ENCODE assay signal across 8 mouse cellular contexts in genomic region chr3:89458965-89459807, GRCm38 (mm10). TPM values are rescaled to one million over a fixed set of nuclear protein-coding genes. Genes with fewer than 3 reads are reported as not detected.
A peak's percentile ranks its signal among the peaks of the same experiment; 100 is the strongest.
DNase-seq lines count a peak whose midpoint lies in the region; ATAC-seq and TF ChIP-seq lines count a peak whose summit lies in the region.

No protein-coding gene starts in this region.

- intact Hi-C loops in heart, postnatal 25 days (cut with DNase I) = loop anchor here (5.0 kb wide), 2 partner anchors 228 to 313 kb away; partner anchors contain the start of gene Ube2q1

- TF ChIP-seq EP300 in liver, postnatal 0 days (IDR thresholded peaks at IDR 0.05; ENCODE audit: low read depth) = no peak

- H3K9me3 ChIP-seq in ES-E14 (ENCODE audit: control insufficient read depth, insufficient read depth, low read depth, low read length) = no peaks in the 10 kb centered on the region
- no peaks in the 10 kb centered on the region for H3K9me3 ChIP-seq in forebrain, embryonic 15.5 days
- no peaks in the 10 kb centered on the region for H3K9me3 ChIP-seq in liver, postnatal 0 days (ENCODE audit: low read length)
- no peaks in the 10 kb centered on the region for H3K9me3 ChIP-seq in neural tube, embryonic 13.5 days

- peak overlapping the region; percentile 82 for H3K27ac ChIP-seq in ES-E14 (ENCODE audit: insufficient read depth, low read depth, low read length, poor library complexity, severe bottlenecking)
- H3K27ac ChIP-seq in forebrain, embryonic 15.5 days (replicated peaks) = peak overlapping the region; percentile 92
- peak overlapping the region; percentile 62 for H3K27ac ChIP-seq in liver, postnatal 0 days (ENCODE audit: low read depth)
- H3K27ac ChIP-seq in neural tube, embryonic 13.5 days (replicated peaks) = peak overlapping the region; percentile 93

- H3K4me3 ChIP-seq in ES-E14 (ENCODE audit: insufficient read depth in 1 of 2, low read depth in 1 of 2, low read length in 2 of 2, poor library complexity in 1 of 2, severe bottlenecking in 1 of 2) = peak overlapping the region; percentile 61 to 83
- peak overlapping the region; percentile 57 for H3K4me3 ChIP-seq in forebrain, embryonic 15.5 days
- H3K4me3 ChIP-seq in liver, postnatal 0 days (ENCODE audit: low read depth, low read length) = peak overlapping the region; percentile 67
- H3K4me3 ChIP-seq in neural tube, embryonic 13.5 days = peak overlapping the region; percentile 67

- DNase-seq in ES-E14 (ENCODE audit: low read depth, low spot score) = peak; percentile 91
- DNase-seq in cerebellum, adult 11 months = peak; percentile 87
- DNase-seq in heart, postnatal 25 days (ENCODE audit: low spot score) = peak; percentile 76
- DNase-seq in layer of hippocampus, adult 11-12 months (ENCODE audit: low spot score) = peak; percentile 93
- peak; percentile 96 for DNase-seq in liver, postnatal 0 days
- peak; percentile 87 for DNase-seq in telencephalon, adult 2 months (ENCODE audit: low read depth, low spot score)

- in situ Hi-C loops in ES-E14 (cut with MboI; ENCODE audit: low sequenced_read_pairs in 2 of 2, unreplicated experiment in 2 of 2) = no loop called here

- no peaks in the 10 kb centered on the region for H3K36me3 ChIP-seq in ES-E14 (ENCODE audit: control insufficient read depth, insufficient read depth, low read length, poor library complexity, severe bottlenecking)
- H3K36me3 ChIP-seq in forebrain, embryonic 15.5 days = no peaks in the 10 kb centered on the region
- no peaks in the 10 kb centered on the region for H3K36me3 ChIP-seq in liver, postnatal 0 days (replicated peaks; ENCODE audit: insufficient read depth, low read length)
- no peaks in the 10 kb centered on the region for H3K36me3 ChIP-seq in neural tube, embryonic 13.5 days

- H3K9ac ChIP-seq in ES-E14 (ENCODE audit: insufficient read depth, low read depth, low read length, poor library complexity, severe bottlenecking) = peak overlapping the region; percentile 89
- peak overlapping the region; percentile 72 for H3K9ac ChIP-seq in forebrain, embryonic 15.5 days (replicated peaks)
- peak overlapping the region; percentile 70 for H3K9ac ChIP-seq in liver, postnatal 0 days (replicated peaks)
- H3K9ac ChIP-seq in neural tube, embryonic 13.5 days = peak overlapping the region; percentile 92

- H3K27me3 ChIP-seq in forebrain, embryonic 15.5 days = no peaks in the 10 kb centered on the region
- H3K27me3 ChIP-seq in liver, postnatal 0 days (ENCODE audit: insufficient read depth, low read length) = no peaks in the 10 kb centered on the region
- no peaks in the 10 kb centered on the region for H3K27me3 ChIP-seq in neural tube, embryonic 13.5 days

- peaks cover 2 to 12% of the 10 kb centered on the region in 2 experiments; a peak in 2 of 4 replicates for H3K4me1 ChIP-seq in ES-E14 (ENCODE audit: control insufficient read depth in 2 of 2, insufficient read depth in 2 of 2, low read length in 2 of 2, poor library complexity in 1 of 2)
- H3K4me1 ChIP-seq in forebrain, embryonic 15.5 days = peaks cover 16% of the 10 kb centered on the region
- peaks cover 20% of the 10 kb centered on the region for H3K4me1 ChIP-seq in liver, postnatal 0 days (ENCODE audit: insufficient read depth)
- peaks cover 14% of the 10 kb centered on the region for H3K4me1 ChIP-seq in neural tube, embryonic 13.5 days (replicated peaks)

- under 1% methylated on average over 35 of the region's 36 CpGs for WGBS in forebrain, embryonic 15.5 days
- 3% methylated on average over 34 of the region's 36 CpGs for WGBS in liver, postnatal 0 days (ENCODE audit: insufficient replicate concordance)
- 1% methylated on average over 36 of the region's 36 CpGs for WGBS in neural tube, embryonic 13.5 days

- ATAC-seq in forebrain, embryonic 15.5 days (replicated peaks) = peak; percentile 90
- ATAC-seq in liver, postnatal 0 days = peak; percentile 93
- ATAC-seq in neural tube, embryonic 13.5 days (ENCODE audit: low read depth) = peak; percentile 89

- no peak for TF ChIP-seq CTCF in liver, postnatal 0 days (IDR thresholded peaks at IDR 0.05; ENCODE audit: low read depth)

- peak overlapping the region; percentile 64 for H3K4me2 ChIP-seq in forebrain, embryonic 15.5 days (replicated peaks)
- H3K4me2 ChIP-seq in liver, postnatal 0 days (ENCODE audit: low read depth, low read length) = peak overlapping the region; percentile 93
- H3K4me2 ChIP-seq in neural tube, embryonic 13.5 days = peak overlapping the region; percentile 67

TF ChIP-seq in ES-E14, 5 proteins besides CTCF, POLR2A, EP300 and RAD21:
- TF ChIP-seq MAFK (IDR thresholded peaks at IDR 0.05; ENCODE audit: insufficient read depth, low read depth, low read length) (no peak), HCFC1 (IDR thresholded peaks at IDR 0.05; ENCODE audit: borderline replicate concordance, insufficient read depth, low read length) (0 out of 2 replicates have a peak, but pooled peaks have one; percentile 19)
TF ChIP-seq in ES-E14: peak in this region for 1.

RNA-seq across cellular contexts. Expression of gene Pmvk, which starts 4.8 kb away (rescaled TPM):
- total RNA-seq in ES-E14 (2012; rRNA removed) = 35.0 and 38.6 TPM in 2 replicates
- polyA plus RNA-seq in forebrain, embryonic 15.5 days (2015; fragmentation: Nextera tagmentation; extraction: Ambion mirVana) = 80.2 and 80.9 TPM in 2 replicates
- 1 to 10 TPM; 7.4 to 8.4 TPM for total RNA-seq in heart, postnatal 25 days (2021)
- polyA plus RNA-seq in liver, postnatal 0 days (2015; fragmentation: Nextera tagmentation; extraction: Ambion mirVana) = 13.4 and 13.8 TPM in 2 replicates
- 104 and 106 TPM in 2 replicates for polyA plus RNA-seq in neural tube, embryonic 13.5 days (2015; fragmentation: Nextera tagmentation; extraction: Ambion mirVana)

RNA-seq across cellular contexts. Expression of gene Pbxip1, which starts 22.7 kb away (rescaled TPM):
- 19.3 and 20.8 TPM in 2 replicates for total RNA-seq in ES-E14 (2012; rRNA removed)
- polyA plus RNA-seq in forebrain, embryonic 15.5 days (2015; fragmentation: Nextera tagmentation; extraction: Ambion mirVana) = 12.1 and 15.1 TPM in 2 replicates
- total RNA-seq in heart, postnatal 25 days (2021) = 10 to 100 TPM; 49.2 to 56.9 TPM
- polyA plus RNA-seq in liver, postnatal 0 days (2015; fragmentation: Nextera tagmentation; extraction: Ambion mirVana) = 9.4 and 9.8 TPM in 2 replicates
- polyA plus RNA-seq in neural tube, embryonic 13.5 days (2015; fragmentation: Nextera tagmentation; extraction: Ambion mirVana) = 15.6 and 17.0 TPM in 2 replicates

RNA-seq across cellular contexts. Expression of gene Pygo2, which starts 29.2 kb away (rescaled TPM):
- 39.2 and 50.3 TPM in 2 replicates for total RNA-seq in ES-E14 (2012; rRNA removed)
- 39.4 and 41.5 TPM in 2 replicates for polyA plus RNA-seq in forebrain, embryonic 15.5 days (2015; fragmentation: Nextera tagmentation; extraction: Ambion mirVana)
- total RNA-seq in heart, postnatal 25 days (2021) = 10 to 100 TPM; 13.5 to 18.0 TPM
- polyA plus RNA-seq in liver, postnatal 0 days (2015; fragmentation: Nextera tagmentation; extraction: Ambion mirVana) = 5.9 and 6.9 TPM in 2 replicates
- polyA plus RNA-seq in neural tube, embryonic 13.5 days (2015; fragmentation: Nextera tagmentation; extraction: Ambion mirVana) = 40.4 and 47.7 TPM in 2 replicates

RNA-seq across cellular contexts. Expression of gene Shc1, which starts 40.9 kb away (rescaled TPM):
- total RNA-seq in ES-E14 (2012; rRNA removed) = 66.9 and 72.0 TPM in 2 replicates
- polyA plus RNA-seq in forebrain, embryonic 15.5 days (2015; fragmentation: Nextera tagmentation; extraction: Ambion mirVana) = 14.3 and 15.8 TPM in 2 replicates
- total RNA-seq in heart, postnatal 25 days (2021) = 10 to 100 TPM; 35.7 to 35.8 TPM
- polyA plus RNA-seq in liver, postnatal 0 days (2015; fragmentation: Nextera tagmentation; extraction: Ambion mirVana) = 23.8 and 24.7 TPM in 2 replicates
- polyA plus RNA-seq in neural tube, embryonic 13.5 days (2015; fragmentation: Nextera tagmentation; extraction: Ambion mirVana) = 41.8 and 45.1 TPM in 2 replicates

RNA-seq across cellular contexts. Expression of gene Cks1b, which starts 41.0 kb away (rescaled TPM):
- 162 and 190 TPM in 2 replicates for total RNA-seq in ES-E14 (2012; rRNA removed)
- 165 and 196 TPM in 2 replicates for polyA plus RNA-seq in forebrain, embryonic 15.5 days (2015; fragmentation: Nextera tagmentation; extraction: Ambion mirVana)
- total RNA-seq in heart, postnatal 25 days (2021) = 1 to 10 TPM; 4.1 to 4.7 TPM
- 130 and 141 TPM in 2 replicates for polyA plus RNA-seq in liver, postnatal 0 days (2015; fragmentation: Nextera tagmentation; extraction: Ambion mirVana)
- 110 and 144 TPM in 2 replicates for polyA plus RNA-seq in neural tube, embryonic 13.5 days (2015; fragmentation: Nextera tagmentation; extraction: Ambion mirVana)

Comparison
In these comparisons a context has a peak if more than half of its experiments do, and no peak if none do; other contexts are left out.
1. Peak in every context shown above with its lines: DNase-seq, ATAC-seq, H3K4me3 ChIP-seq and H3K27ac ChIP-seq.